Mouse (Mus musculus): ENCODE measurements around the gene Dtd2. TPM values are rescaled to one million over a fixed set of nuclear protein-coding genes. Genes with fewer than 3 reads are reported as not detected.

The Dtd2 gene
- polyA plus RNA-seq, 1 experiment from 2014 or later, result 21.4 TPM

GRCm38 (mm10) chr12:52010630-52010961 lies 4.3 kb upstream of the Dtd2 start:
- H3K9me3 ChIP-seq, result no peaks in the 10 kb centered on the region
- no peaks in the 10 kb centered on the region for H3K27me3 ChIP-seq
- H3K4me1 ChIP-seq, result peaks cover 15% of the 10 kb centered on the region
- no peak overlapping the region for H3K9ac ChIP-seq (replicated peaks)
- peak overlapping the region; percentile 47 for H3K4me2 ChIP-seq (replicated peaks)
- no peak for ATAC-seq (ENCODE audit: low FRiP score, low read depth)
- no peaks in the 10 kb centered on the region for H3K36me3 ChIP-seq
- H3K27ac ChIP-seq (replicated peaks), result peak overlapping the region; percentile 74
- WGBS, result 62% methylated on average over 2 of the region's 2 CpGs
- H3K4me3 ChIP-seq, result peak overlapping the region; percentile 26

DNA sequence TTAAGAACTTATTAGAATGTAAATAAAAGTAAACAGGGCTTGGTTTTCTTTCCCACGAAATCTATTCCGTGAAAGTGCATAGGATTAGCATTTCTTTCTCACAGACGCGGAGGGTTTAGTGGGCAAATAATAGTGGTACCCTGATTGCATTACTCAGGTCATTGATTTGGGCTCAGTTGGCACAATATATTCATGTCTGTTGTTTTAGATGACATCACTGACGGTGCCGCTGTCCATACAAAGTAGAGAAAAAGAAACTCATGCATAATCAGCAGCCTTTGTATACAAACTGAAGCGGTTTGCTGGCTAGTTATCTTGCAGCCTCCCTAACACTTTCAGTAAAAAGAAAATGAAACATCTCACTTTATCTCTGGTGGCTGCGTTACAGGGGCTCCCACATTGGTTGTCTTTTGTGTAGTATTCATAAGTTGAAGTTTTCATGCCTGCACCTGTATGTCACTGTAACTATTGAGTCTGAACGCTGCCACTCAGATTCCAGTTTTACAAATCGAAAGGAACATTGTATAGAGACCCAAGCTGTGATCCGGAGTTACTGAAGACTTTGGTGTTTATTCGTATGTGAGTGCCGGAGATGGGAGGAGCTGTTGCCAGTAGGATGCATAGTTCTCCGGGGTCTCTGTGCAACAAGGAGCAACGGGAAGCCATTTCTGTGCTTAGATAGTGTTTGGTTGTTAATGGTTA lies 3.8 kb upstream of the Dtd2 start:
- ATAC-seq (ENCODE audit: low FRiP score, low read depth), result peak; percentile 47
- H3K36me3 ChIP-seq, result no peaks in the 10 kb centered on the region
- peak overlapping the region; percentile 26 for H3K4me3 ChIP-seq
- no peak overlapping the region for H3K9ac ChIP-seq (replicated peaks)
- H3K9me3 ChIP-seq, result no peaks in the 10 kb centered on the region
- peak overlapping the region; percentile 74 for H3K27ac ChIP-seq (replicated peaks)
- peaks cover 17% of the 10 kb centered on the region for H3K4me1 ChIP-seq
- WGBS, result 29% methylated on average over 15 of the region's 15 CpGs
- no peaks in the 10 kb centered on the region for H3K27me3 ChIP-seq
- H3K4me2 ChIP-seq (replicated peaks), result peak overlapping the region; percentile 47

DNA sequence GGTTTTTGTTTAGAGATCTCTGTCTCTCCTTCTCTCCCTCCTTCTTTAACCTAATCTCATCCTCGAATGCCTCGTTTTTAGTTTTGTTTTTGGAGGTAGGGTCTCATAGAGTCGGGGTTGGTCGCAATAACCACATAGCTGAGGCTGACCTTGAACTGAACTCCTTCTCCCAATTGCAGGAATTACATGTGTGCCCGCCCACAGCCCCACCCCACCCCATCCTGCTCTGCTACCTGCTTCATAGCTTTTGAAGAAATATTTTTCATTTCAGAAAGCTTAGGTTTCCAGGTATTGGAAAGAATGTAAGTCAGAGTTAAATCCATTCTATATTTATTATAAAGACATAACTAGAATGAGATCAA lies 313 bp upstream of the Dtd2 start:
- peak; percentile 42; the same call in 1 of the 2 replicates for ATAC-seq (ENCODE audit: low FRiP score, low read depth)
- Histone ChIP-seq H3K9me3 (no peaks in the 10 kb centered on the region), H3K4me3 (peak overlapping the region; percentile 67), H3K27ac (replicated peaks) (no peak overlapping the region; the same call in 1 of the 2 replicates), H3K9ac (replicated peaks) (0 out of 2 replicates have a peak overlapping the region, but pooled peaks have one; percentile 66), H3K36me3 (no peaks in the 10 kb centered on the region), H3K27me3 (no peaks in the 10 kb centered on the region), H3K4me2 (replicated peaks) (peak overlapping the region; percentile 66), H3K4me1 (peaks cover 17% of the 10 kb centered on the region)
- WGBS, result 51% methylated on average over 5 of the region's 5 CpGs

- no peak for ATAC-seq (ENCODE audit: low FRiP score, low read depth)
- no peak overlapping the region for H3K9ac ChIP-seq (replicated peaks)
- no peaks in the 10 kb centered on the region for H3K9me3 ChIP-seq
- no peaks in the 10 kb centered on the region for H3K27me3 ChIP-seq
- peaks cover 17% of the 10 kb centered on the region; the same call in 1 of the 2 replicates for H3K36me3 ChIP-seq
- H3K4me2 ChIP-seq (replicated peaks), result no peak overlapping the region
- H3K4me3 ChIP-seq, result no peak overlapping the region
- no peak overlapping the region for H3K27ac ChIP-seq (replicated peaks)
- 98% methylated on average over 3 of the region's 3 CpGs for WGBS
- H3K4me1 ChIP-seq, result peaks cover 5% of the 10 kb centered on the region
Measured at GRCm38 (mm10) chr12:52002746-52003145, 3.6 kb downstream of the Dtd2 start.

DNA sequence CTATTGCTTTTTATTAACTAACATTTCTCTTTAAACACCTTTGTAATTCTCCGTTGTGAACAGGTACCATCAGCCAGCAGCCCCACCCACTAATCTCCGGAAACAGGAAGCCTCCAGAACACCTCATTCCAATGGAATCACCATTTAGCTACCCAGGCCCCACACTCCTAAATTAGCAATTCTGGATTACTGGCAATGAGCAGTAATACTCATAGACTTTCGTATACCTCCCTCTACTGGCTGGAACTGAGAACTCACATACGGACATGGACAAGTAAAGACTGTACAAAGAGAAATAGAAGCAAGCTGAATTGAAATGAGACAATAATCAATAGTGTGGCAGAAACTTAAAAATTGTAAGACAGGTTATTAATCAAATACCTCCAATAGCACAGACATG lies 4.8 kb downstream of the Dtd2 start:
- Histone ChIP-seq H3K4me2 (replicated peaks) (no peak overlapping the region), H3K4me3 (no peak overlapping the region), H3K9ac (replicated peaks) (no peak overlapping the region), H3K36me3 (peaks cover 22% of the 10 kb centered on the region; the same call in 1 of the 2 replicates), H3K27me3 (no peaks in the 10 kb centered on the region), H3K27ac (replicated peaks) (no peak overlapping the region), H3K4me1 (peaks cover 5% of the 10 kb centered on the region), H3K9me3 (no peaks in the 10 kb centered on the region)
- 33% methylated on average over 4 of the region's 4 CpGs for WGBS
- ATAC-seq (ENCODE audit: low FRiP score, low read depth), result no peak

DNA sequence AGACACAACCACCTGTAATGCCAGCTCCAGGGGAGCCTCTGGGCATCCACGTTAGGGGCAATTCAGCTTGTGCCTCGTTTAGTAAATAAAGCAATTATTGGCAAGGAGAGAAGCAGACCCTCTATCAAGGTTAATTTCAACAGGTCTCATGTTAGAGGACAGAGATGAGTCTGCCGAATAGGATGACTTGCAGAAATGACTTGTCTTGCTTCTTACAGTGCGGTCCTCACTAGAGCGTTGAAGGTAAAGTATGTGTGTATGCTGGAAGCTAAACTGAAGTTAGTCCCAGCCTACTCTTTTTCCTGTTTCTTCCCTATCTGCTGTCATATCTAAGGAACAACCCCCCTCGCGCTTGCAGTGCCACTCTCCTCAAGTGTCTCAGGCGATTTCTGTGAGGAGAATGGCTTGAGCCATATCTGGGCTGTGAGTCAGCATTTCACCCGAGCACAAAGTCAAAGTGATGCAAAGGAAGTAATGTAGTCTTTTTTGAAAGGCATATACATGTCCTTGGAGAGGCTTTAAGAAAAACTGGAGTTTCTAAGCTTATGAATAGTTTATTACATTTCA lies 7.9 kb downstream of the Dtd2 start:
- ATAC-seq (ENCODE audit: low FRiP score, low read depth), result no peak
- WGBS, result 88% methylated on average over 9 of the region's 9 CpGs
- Histone ChIP-seq H3K9me3 (no peaks in the 10 kb centered on the region), H3K27ac (replicated peaks) (no peak overlapping the region), H3K4me2 (replicated peaks) (no peak overlapping the region), H3K9ac (replicated peaks) (no peak overlapping the region), H3K4me1 (no peaks in the 10 kb centered on the region), H3K4me3 (no peak overlapping the region), H3K27me3 (no peaks in the 10 kb centered on the region), H3K36me3 (peaks cover 31% of the 10 kb centered on the region)

DNA sequence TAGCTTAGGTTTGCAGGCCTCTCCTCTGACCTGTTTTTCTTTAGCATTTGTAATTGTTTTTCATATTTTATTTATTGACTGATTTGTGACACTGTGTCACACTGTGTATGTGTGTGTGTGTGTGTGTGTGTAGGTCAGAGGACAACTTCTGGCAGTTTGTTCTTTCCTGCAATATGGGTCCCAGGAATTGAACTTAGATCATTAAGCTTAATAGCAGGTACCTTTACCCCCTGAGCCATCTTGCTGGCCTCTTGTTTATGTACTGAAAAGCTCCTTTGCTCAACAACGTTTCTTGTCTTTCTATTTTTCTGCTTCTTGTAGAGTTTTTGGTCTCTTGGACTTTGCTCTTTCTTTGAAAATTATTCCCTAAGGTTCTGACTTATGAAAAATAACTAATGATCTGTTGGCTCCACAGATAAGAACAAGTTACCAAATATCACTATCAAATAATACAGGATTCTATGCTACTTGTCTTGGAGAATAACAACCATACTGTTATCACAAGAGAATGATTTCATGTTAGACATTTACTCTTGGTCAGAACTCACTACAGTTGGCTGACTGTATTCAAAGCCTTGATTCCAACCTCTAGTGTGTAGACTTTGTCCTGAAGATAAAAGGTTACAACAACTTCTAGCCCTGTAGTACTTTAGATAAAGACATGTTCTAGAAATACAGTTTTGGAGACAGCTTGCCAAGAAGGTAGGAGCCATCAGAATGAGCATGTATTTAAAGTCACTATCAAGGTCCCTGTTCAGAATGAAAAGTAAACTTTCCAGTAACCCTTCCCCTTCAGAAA lies 10.4 kb downstream of the Dtd2 start:
- Histone ChIP-seq H3K9me3 (no peaks in the 10 kb centered on the region), H3K9ac (replicated peaks) (no peak overlapping the region), H3K36me3 (peaks cover 31% of the 10 kb centered on the region), H3K4me3 (no peak overlapping the region), H3K4me2 (replicated peaks) (no peak overlapping the region), H3K4me1 (no peaks in the 10 kb centered on the region), H3K27ac (replicated peaks) (no peak overlapping the region), H3K27me3 (no peaks in the 10 kb centered on the region)
- 82% methylated on average over 1 of the region's 1 CpGs for WGBS
- ATAC-seq (ENCODE audit: low FRiP score, low read depth), result no peak

GRCm38 (mm10) chr12:51990629-51991028 lies 15.7 kb downstream of the Dtd2 start:
- H3K27ac ChIP-seq (replicated peaks), result no peak overlapping the region
- H3K4me3 ChIP-seq, result no peak overlapping the region
- no peaks in the 10 kb centered on the region for H3K9me3 ChIP-seq
- H3K27me3 ChIP-seq, result no peaks in the 10 kb centered on the region
- no peak overlapping the region for H3K9ac ChIP-seq (replicated peaks)
- WGBS, result 94% methylated on average over 2 of the region's 2 CpGs
- ATAC-seq (ENCODE audit: low FRiP score, low read depth), result no peak
- peaks cover 15% of the 10 kb centered on the region for H3K36me3 ChIP-seq
- H3K4me2 ChIP-seq (replicated peaks), result no peak overlapping the region
- no peaks in the 10 kb centered on the region for H3K4me1 ChIP-seq

GRCm38 (mm10) chr12:51988536-51988935 lies 17.8 kb downstream of the Dtd2 start:
- H3K27me3 ChIP-seq, result no peaks in the 10 kb centered on the region
- no peaks in the 10 kb centered on the region for H3K4me1 ChIP-seq
- no peak overlapping the region for H3K4me2 ChIP-seq (replicated peaks)
- 88% methylated on average over 5 of the region's 5 CpGs for whole genome bisulfite sequencing
- H3K4me3 ChIP-seq, result no peak overlapping the region
- no peak overlapping the region for H3K9ac ChIP-seq (replicated peaks)
- no peak for ATAC-seq (ENCODE audit: low FRiP score, low read depth)
- no peaks in the 10 kb centered on the region for H3K9me3 ChIP-seq
- H3K27ac ChIP-seq (replicated peaks), result no peak overlapping the region
- H3K36me3 ChIP-seq, result peaks cover 6% of the 10 kb centered on the region; the same call in 1 of the 2 replicates

DNA sequence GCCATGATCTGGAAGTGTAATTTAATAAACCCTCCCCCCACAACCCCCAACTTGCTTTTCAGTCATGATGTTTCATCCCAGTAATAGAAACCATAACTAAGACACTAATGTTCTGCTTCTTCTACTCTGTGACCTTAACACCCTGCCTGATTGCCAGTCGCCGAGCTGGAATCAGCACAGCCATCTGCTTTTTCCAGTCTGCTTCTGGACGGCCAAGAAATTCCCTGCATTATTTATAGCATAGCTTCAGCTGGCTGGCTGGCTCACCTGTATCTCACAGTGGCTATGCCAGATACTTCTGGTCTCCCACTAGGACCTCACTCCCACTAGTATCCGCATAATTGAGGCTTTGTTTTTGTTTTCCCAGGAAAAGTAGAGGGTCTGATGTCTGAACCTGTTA lies 20.5 kb downstream of the Dtd2 start:
- peaks cover 6% of the 10 kb centered on the region; the same call in 1 of the 2 replicates for H3K36me3 ChIP-seq
- H3K27me3 ChIP-seq, result no peaks in the 10 kb centered on the region
- no peak for ATAC-seq (ENCODE audit: low FRiP score, low read depth)
- H3K9me3 ChIP-seq, result no peaks in the 10 kb centered on the region
- H3K27ac ChIP-seq (replicated peaks), result no peak overlapping the region
- H3K9ac ChIP-seq (replicated peaks), result no peak overlapping the region
- no peak overlapping the region for H3K4me3 ChIP-seq
- H3K4me2 ChIP-seq (replicated peaks), result no peak overlapping the region
- no peaks in the 10 kb centered on the region for H3K4me1 ChIP-seq
- WGBS, result 85% methylated on average over 4 of the region's 4 CpGs

DNA sequence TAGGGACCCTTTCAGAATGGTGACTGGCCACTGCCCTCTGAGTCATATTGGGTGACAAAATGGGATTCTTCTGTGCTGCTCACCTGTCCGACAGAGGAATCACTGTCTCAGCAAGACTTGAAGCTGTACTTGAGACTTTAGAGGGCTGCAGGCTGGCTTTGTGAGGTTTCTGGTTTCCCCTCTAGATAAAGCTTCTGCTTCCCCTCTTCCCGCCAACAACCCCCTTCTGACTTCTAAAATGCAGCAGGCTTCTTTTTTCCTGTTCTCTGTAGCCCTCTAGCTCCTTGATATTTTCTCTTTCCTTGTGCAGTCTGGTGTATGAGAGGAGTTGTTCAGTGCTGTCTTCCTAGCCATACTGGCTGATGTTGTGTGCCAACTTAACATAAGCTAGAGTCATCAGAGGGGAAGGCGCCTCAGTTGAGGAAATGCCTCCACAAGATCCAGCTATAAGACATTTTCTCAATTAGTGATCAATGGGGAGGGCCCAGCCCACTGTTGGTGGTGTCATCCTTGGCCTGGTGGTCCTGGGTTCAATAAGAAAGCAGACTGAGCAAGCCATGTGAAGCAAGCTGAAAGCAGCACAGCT lies 21.0 kb downstream of the Dtd2 start:
- H3K27me3 ChIP-seq, result no peaks in the 10 kb centered on the region
- no peak overlapping the region for H3K9ac ChIP-seq (replicated peaks)
- no peak overlapping the region for H3K27ac ChIP-seq (replicated peaks)
- no peak overlapping the region for H3K4me3 ChIP-seq
- peaks cover 6% of the 10 kb centered on the region; the same call in 1 of the 2 replicates for H3K36me3 ChIP-seq
- WGBS, result 90% methylated on average over 3 of the region's 3 CpGs
- H3K4me2 ChIP-seq (replicated peaks), result no peak overlapping the region
- no peak for ATAC-seq (ENCODE audit: low FRiP score, low read depth)
- H3K4me1 ChIP-seq, result no peaks in the 10 kb centered on the region
- no peaks in the 10 kb centered on the region for H3K9me3 ChIP-seq

GRCm38 (mm10) chr12:51983625-51984024 lies 22.7 kb downstream of the Dtd2 start:
- Histone ChIP-seq H3K27ac (replicated peaks) (no peak overlapping the region), H3K27me3 (no peaks in the 10 kb centered on the region), H3K4me1 (no peaks in the 10 kb centered on the region), H3K9ac (replicated peaks) (no peak overlapping the region), H3K36me3 (peaks cover 6% of the 10 kb centered on the region; the same call in 1 of the 2 replicates), H3K4me3 (no peak overlapping the region), H3K4me2 (replicated peaks) (no peak overlapping the region), H3K9me3 (no peaks in the 10 kb centered on the region)
- WGBS, result 85% methylated on average over 1 of the region's 1 CpGs
- no peak for ATAC-seq (ENCODE audit: low FRiP score, low read depth)

Measured in midbrain, embryonic 12.5 days (tissue).